Mouse (Mus musculus) embryonic facial prominence, embryonic 10.5 days (tissue): ENCODE data around the gene 1600014C23Rik. TPM values are rescaled to one million over a fixed set of nuclear protein-coding genes. Genes with fewer than 3 reads are reported as not detected.
A peak's percentile ranks its signal among the peaks of the same experiment; 100 is the strongest.

Experiments used
- DNase-seq: peaks from one replicate; pipeline ENCODE4 v3.0.0-alpha.2; 2017; ENCODE audit warnings: low spot score
- H3K27ac ChIP-seq: fragments of 300-500 bp; sonication (generic); replicated peaks from 2 replicates; pipeline ENCODE4 v1.5.1; 2016; ENCODE audit warnings: mild to moderate bottlenecking
- H3K27me3 ChIP-seq: fragments of 300-500 bp; sonication (generic); replicated peaks from 2 replicates; pipeline ENCODE4 v1.6.1; 2016; ENCODE audit warnings: low read depth, mild to moderate bottlenecking; ENCODE audit not compliant: poor library complexity, severe bottlenecking
- H3K36me3 ChIP-seq: fragments of 300-500 bp; sonication (generic); replicated peaks from 2 replicates; pipeline ENCODE4 v1.6.1; 2016; ENCODE audit warnings: mild to moderate bottlenecking, moderate library complexity
- H3K4me1 ChIP-seq: fragments of 300-500 bp; sonication (generic); 2 replicates; pipeline ENCODE4 v1.6.1; 2016
- H3K4me3 ChIP-seq: fragments of 300-500 bp; sonication (generic); 2 replicates; pipeline ENCODE4 v1.5.1; 2016; ENCODE audit warnings: mild to moderate bottlenecking, moderate library complexity
- H3K9me3 ChIP-seq: fragments of 300-500 bp; sonication (generic); 2 replicates; pipeline ENCODE4 v1.6.1; 2016; ENCODE audit warnings: mild to moderate bottlenecking
- WGBS: fragments of 180-500 bp; shearing (Covaris S2); methylation state at CpG from one replicate; pipeline ENCODE4 v1.1.7; 2016; 5-methylcytosine and 5-hydroxymethylcytosine counted together
- polyA plus RNA-seq: library from polyadenylated mRNA; unstranded; fragments of >200 nt; fragmentation: Nextera tagmentation; extraction: Ambion mirVana; gene quantifications from 2 replicates; pipeline ENCODE4 v1.2.1, GENCODE M21; 2016

The 1600014C23Rik gene
- polyA plus RNA-seq, 1 experiment from 2014 or later = not detected

DNA sequence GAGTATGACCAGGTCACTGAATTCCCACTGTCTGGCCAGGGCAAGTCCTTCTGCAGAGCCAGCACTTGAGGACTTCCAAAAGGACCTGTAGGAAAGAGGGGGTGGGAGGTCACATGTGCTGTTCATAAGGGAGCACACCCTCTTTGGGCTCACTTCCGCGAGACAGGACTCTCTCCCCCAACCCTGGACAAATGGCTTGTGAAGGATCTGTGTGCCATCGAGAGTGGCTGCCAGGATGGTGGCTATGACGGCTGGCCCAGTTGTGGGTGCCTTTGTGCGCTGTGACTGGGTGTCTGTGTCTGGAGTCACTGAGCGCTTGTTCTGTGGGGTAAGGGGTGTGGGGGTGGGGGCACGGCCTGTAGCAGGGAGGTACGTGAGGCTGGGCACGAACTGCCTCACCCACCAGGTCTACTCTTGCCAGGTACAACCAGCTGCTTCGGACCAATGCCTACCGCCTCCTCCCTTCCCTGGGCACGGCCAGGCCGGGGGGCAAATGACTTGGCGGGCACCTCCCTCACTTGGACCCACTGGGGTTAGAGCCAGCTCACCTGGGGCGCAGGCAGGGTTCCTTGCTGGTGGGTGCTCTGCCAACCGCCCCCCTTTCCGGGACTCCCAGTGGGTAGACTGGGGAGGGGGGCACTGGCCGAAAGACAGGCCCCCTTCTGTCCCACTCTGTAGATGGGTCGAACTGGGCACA is 458 bp downstream of the 1600014C23Rik start:
- H3K27ac ChIP-seq = peak overlapping the region; percentile 94
- no peak for DNase-seq
- peaks cover 35% of the 10 kb centered on the region for H3K27me3 ChIP-seq
- H3K9me3 ChIP-seq = no peaks in the 10 kb centered on the region
- H3K4me3 ChIP-seq = peak overlapping the region; percentile 58
- WGBS = 60% methylated on average over 19 of the region's 19 CpGs
- no peaks in the 10 kb centered on the region for H3K36me3 ChIP-seq
- peaks cover 88% of the 10 kb centered on the region for H3K4me1 ChIP-seq

DNA sequence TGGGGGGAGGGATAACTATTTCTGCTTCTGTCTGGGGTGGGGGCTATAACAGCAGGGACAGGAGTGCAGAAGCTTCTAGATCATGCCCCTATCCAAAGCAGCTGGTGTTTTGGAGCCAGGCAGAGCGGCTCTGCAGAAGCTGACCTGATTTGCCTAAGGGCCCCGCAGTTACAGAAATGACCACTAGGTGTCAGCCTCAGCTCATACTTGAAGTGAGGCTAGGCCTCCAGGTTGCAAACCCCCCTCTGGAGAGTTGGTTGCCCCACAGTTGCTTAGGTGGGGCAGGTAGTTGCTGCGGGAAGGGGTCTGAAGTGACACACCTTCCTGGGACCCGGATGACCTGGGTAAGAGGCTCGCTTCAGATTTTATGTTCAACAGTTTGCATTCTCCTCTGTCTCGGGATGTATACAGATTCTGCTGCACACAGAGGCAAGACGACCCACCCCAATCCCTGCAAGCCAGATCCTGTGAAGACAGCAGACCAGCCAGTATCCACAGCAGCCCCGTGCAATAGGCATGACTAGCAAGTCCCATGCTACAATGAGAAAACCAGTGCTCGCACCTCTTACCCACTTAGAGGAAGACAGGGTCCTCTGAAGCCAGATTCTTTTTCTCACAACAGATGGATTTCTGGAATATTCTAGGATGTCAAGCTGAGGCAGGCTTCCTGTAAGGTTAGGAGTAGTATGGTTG is 2.3 kb downstream of the 1600014C23Rik start:
- Histone ChIP-seq H3K27ac (no peak overlapping the region; the same call in 1 of the 2 replicates), H3K36me3 (no peaks in the 10 kb centered on the region), H3K27me3 (peaks cover 35% of the 10 kb centered on the region), H3K9me3 (no peaks in the 10 kb centered on the region), H3K4me1 (peaks cover 84% of the 10 kb centered on the region), H3K4me3 (no peak overlapping the region)
- peak; percentile 89 for DNase-seq
- WGBS = 25% methylated on average over 9 of the region's 9 CpGs

DNA sequence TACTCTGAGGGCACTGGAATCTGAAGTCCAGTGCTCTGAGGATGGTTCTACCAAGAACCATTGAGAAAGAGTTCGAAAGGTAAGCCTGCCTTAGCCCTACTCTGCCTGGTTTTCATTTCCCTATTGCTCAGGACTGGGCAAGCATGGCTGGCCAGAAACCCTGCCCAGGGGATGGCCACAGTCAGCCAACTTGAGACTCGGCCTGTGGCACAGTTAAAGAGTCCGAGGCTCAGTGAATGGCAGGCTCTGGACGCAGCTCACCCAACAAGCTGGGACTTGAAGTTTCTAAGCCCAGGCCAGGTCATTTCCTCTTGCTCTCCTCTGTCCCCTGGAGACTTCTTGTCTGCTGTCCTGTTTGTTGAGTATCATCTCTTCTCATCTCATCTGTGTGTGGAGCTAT is 2.9 kb downstream of the 1600014C23Rik start:
- Histone ChIP-seq H3K4me3 (no peak overlapping the region), H3K4me1 (peaks cover 84% of the 10 kb centered on the region), H3K9me3 (no peaks in the 10 kb centered on the region), H3K27me3 (peaks cover 35% of the 10 kb centered on the region), H3K27ac (peak overlapping the region; percentile 60; the same call in 1 of the 2 replicates), H3K36me3 (no peaks in the 10 kb centered on the region)
- no peak for DNase-seq
- 61% methylated on average over 4 of the region's 4 CpGs for WGBS

DNA sequence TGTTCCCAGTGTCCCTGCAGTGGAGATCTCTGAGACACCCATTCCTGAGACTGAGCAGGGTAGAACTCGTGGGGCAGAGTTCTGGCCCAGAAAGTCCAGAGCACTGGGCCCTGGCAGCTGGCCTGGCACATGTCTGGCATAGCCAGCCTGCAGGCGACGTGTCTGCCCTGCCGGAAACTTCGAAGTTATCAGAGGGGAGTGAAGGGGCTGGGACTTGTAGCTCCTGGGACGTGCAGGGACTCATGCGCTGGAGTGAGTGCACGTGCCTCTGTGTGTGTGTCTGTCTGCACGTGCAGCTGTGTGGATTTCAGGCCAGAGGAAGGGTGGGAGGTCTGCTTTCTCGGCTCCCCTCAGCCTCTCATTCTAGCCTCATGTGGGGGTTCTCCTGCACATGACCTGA is 4.3 kb downstream of the 1600014C23Rik start:
- peak; percentile 37 for DNase-seq
- WGBS = 43% methylated on average over 10 of the region's 10 CpGs
- H3K4me1 ChIP-seq = peaks cover 82% of the 10 kb centered on the region
- peaks cover 34% of the 10 kb centered on the region for H3K27me3 ChIP-seq
- no peak overlapping the region for H3K4me3 ChIP-seq
- H3K27ac ChIP-seq = peak overlapping the region; percentile 60; the same call in 1 of the 2 replicates
- no peaks in the 10 kb centered on the region for H3K36me3 ChIP-seq
- no peaks in the 10 kb centered on the region for H3K9me3 ChIP-seq

DNA sequence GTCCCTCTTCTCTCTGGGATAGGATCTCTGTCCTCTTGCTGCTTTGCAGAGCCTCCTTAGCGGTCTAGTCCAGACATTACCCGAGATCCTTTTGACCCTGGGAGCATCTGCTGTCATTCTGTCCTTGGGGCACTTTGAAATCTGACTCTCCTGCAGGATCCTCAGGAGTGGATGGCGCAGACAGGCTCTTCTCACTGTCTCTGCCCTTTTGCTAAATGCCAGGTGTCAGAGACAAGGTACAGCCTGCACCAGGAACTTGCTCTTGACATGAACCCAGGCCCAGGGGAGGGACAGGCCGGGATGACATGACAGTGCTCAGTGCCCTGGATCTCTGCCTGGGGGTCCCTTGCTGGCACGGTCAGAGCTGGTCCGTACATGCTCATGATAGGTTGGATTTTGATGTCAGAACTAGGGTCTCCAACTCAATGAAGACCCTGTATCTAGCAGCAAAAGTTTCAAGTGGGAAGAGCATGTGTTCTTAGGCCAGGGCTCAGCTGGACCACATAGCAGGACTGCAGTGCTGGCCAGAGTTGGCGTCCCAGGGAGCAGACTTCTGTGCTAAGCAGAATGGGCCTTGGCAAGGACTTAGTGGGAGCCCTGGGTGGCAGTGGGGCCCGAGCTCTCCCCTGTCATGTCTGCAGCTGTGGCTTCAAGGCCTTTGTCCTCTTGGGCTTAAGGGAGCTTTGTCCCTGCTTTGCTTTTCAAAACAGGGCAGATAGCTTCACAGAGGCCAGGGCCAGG is 5.5 kb downstream of the 1600014C23Rik start:
- no peaks in the 10 kb centered on the region for H3K36me3 ChIP-seq
- WGBS = 53% methylated on average over 8 of the region's 8 CpGs
- H3K4me1 ChIP-seq = peaks cover 80% of the 10 kb centered on the region
- H3K27me3 ChIP-seq = peaks cover 21% of the 10 kb centered on the region
- peak overlapping the region; percentile 60; the same call in 1 of the 2 replicates for H3K27ac ChIP-seq
- H3K9me3 ChIP-seq = no peaks in the 10 kb centered on the region
- H3K4me3 ChIP-seq = no peak overlapping the region
- no peak for DNase-seq

DNA sequence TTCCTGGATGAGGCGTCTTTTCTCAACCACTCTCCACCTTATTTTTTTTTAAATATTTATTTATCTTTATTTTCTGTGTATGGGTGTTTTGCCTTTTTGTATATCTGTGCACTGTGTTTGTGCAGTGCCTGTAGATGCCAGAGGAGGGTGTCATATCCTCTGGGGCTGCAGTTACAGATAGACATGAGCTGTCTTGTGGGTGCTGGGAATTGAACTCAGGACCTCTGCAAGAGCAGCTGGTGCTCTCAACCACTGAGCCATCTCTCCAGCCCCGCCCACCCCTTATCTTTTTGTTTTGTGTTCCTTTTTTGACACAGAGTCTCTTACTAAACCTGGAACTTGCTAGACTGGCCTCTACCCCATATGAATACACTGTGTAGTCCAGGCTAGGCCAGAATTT is 6.2 kb downstream of the 1600014C23Rik start:
- H3K4me1 ChIP-seq = peaks cover 79% of the 10 kb centered on the region
- H3K36me3 ChIP-seq = no peaks in the 10 kb centered on the region
- WGBS = 85% methylated on average over 2 of the region's 2 CpGs
- no peak overlapping the region for H3K27ac ChIP-seq
- no peaks in the 10 kb centered on the region for H3K9me3 ChIP-seq
- DNase-seq = no peak
- H3K27me3 ChIP-seq = peaks cover 15% of the 10 kb centered on the region
- no peak overlapping the region for H3K4me3 ChIP-seq

DNA sequence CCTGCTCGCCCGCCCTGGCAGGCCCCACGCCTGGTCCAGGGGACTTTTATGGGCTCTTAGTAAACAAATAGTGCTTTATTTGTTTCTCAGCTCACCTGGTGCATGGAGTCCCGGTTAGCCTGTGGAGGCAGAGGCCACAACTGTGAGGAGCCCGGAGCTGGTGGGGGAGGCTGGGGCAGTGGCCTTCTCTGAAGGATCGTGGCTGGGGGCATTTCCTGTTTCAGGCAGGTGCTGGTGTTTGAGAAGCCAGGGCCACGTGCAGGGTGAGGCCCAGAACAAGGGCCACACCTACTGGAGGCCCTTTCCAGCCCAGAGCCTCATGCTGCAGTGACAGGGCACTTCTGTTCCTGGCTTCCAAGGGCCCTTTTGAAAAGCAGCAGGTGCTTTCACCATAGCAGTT is 7.4 kb downstream of the 1600014C23Rik start:
- Histone ChIP-seq H3K27ac (peak overlapping the region; percentile 65), H3K4me1 (peaks cover 75% of the 10 kb centered on the region), H3K9me3 (no peaks in the 10 kb centered on the region), H3K27me3 (0 out of 2 replicates have a peak, but pooled peaks cover 7% of the 10 kb centered on the region), H3K4me3 (no peak overlapping the region), H3K36me3 (no peaks in the 10 kb centered on the region)
- 63% methylated on average over 7 of the region's 7 CpGs for WGBS
- no peak for DNase-seq

DNA sequence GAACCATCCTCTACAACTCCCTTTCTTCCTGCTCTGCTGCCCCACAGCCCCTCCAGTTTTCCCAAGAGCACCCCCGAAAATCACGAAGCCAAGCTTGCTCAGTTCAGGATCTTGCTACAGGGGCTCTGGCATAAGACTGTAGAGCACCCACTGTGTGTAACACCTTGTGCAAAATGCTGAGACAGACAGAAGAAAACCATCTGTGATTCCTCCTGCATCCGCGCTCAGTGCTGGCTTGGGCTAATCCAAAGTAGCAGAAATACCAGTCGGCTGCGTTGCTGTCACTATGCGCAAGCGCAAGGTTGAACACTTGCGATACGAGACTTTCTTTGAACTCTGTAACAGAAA is 9.1 kb downstream of the 1600014C23Rik start:
- peak overlapping the region; percentile 92; the same call in 1 of the 2 replicates for H3K27ac ChIP-seq
- peak overlapping the region; percentile 68; the same call in 1 of the 2 replicates for H3K4me3 ChIP-seq
- peaks cover 58% of the 10 kb centered on the region for H3K4me1 ChIP-seq
- 87% methylated on average over 10 of the region's 10 CpGs for WGBS
- H3K36me3 ChIP-seq = 0 out of 2 replicates have a peak, but pooled peaks cover 2% of the 10 kb centered on the region
- H3K9me3 ChIP-seq = no peaks in the 10 kb centered on the region
- 0 out of 2 replicates have a peak, but pooled peaks cover 7% of the 10 kb centered on the region for H3K27me3 ChIP-seq
- no peak for DNase-seq

DNA sequence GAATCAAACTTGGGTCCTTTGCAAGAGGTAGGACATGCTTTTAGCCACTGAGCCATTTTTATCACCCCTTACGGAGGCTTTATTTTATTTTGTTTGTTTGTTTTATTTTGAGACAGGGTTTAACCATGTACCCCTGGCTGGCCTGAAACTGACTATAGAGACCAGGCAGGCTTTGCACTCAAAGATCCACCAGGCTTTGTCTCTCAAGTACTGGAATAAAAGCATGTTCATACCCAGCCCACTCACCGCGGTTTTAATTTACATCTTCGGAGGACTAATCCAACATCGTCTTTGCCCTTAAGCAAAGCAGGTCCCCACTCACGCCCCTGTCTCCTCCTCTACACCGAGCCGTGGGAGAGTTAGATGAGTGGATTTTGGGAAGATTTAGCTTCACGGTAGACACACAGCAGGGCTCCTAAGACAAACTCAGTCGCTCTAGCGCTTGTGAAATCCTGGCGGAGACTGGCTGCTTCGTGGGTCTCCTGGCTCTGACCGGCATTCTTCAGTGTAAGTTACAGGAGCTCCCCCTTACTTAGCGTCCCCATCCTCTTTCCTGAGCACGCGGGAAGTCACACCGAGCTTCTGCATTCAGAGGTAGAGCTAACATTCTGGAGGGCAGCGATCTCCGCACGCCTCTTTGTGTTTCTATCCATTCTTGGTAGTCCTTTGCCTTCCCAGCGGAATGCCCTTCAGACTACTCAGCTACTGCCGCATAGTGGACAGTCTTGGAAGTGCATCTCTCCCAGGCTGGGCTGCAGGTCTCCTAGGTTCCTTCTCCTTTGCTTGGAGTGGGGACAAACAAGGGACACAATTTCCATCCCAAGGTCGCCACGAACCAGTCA is 9.7 kb downstream of the 1600014C23Rik start:
- Histone ChIP-seq H3K9me3 (no peaks in the 10 kb centered on the region), H3K27ac (peak overlapping the region; percentile 92), H3K4me1 (peaks cover 53% of the 10 kb centered on the region), H3K27me3 (0 out of 2 replicates have a peak, but pooled peaks cover 7% of the 10 kb centered on the region), H3K4me3 (peak overlapping the region; percentile 68), H3K36me3 (0 out of 2 replicates have a peak, but pooled peaks cover 2% of the 10 kb centered on the region)
- peak; percentile 91 for DNase-seq
- WGBS = 5% methylated on average over 25 of the region's 25 CpGs

DNA sequence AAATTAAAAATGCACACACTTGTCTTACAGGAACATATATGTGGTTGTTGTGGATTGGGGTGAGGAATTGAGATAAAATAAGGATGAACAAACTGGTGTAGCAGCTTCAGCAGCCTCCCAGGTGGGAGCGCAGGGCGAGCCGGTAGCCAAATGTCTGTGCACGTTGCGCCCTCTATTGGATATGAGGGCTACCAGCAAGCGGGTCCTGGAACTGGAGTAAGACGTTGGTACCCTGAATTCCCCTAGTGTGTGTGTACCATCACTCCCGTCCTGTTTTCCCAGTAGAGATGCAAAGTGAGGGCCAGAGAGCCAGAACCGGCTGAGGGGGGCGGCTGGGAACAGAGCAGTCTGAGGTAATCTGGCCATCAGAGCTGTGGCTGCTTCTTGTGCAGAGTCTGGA is 15.3 kb downstream of the 1600014C23Rik start:
- Histone ChIP-seq H3K4me3 (no peak overlapping the region), H3K27me3 (no peaks in the 10 kb centered on the region), H3K9me3 (no peaks in the 10 kb centered on the region), H3K27ac (no peak overlapping the region), H3K36me3 (0 out of 2 replicates have a peak, but pooled peaks cover 2% of the 10 kb centered on the region), H3K4me1 (peaks cover 9% of the 10 kb centered on the region)
- WGBS = 8% methylated on average over 10 of the region's 10 CpGs
- DNase-seq = peak; percentile 70

DNA sequence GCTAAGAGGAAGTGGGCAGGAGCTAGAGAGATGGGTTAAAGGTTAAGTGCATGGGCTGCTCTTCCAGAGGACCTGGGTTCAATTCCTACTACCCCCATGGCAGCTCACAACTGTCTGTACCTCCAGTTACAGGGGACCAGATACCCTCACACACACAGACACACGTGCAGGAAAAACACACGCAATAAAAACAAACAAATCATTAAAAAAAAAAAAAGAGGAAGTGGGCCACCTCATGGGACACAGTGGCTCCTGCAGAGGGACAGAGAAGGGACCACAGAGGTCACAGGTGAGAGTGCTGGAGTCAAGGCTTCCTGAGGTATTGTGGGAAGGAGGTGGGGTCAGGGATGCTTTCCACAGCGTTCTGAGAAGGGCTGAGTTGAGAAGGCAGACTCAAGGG is 22.1 kb downstream of the 1600014C23Rik start:
- Histone ChIP-seq H3K9me3 (no peaks in the 10 kb centered on the region), H3K36me3 (no peaks in the 10 kb centered on the region), H3K27me3 (no peaks in the 10 kb centered on the region), H3K4me1 (peaks cover 11% of the 10 kb centered on the region; the same call in 1 of the 2 replicates), H3K4me3 (no peak overlapping the region), H3K27ac (no peak overlapping the region)
- 69% methylated on average over 3 of the region's 3 CpGs for WGBS
- no peak for DNase-seq

DNA sequence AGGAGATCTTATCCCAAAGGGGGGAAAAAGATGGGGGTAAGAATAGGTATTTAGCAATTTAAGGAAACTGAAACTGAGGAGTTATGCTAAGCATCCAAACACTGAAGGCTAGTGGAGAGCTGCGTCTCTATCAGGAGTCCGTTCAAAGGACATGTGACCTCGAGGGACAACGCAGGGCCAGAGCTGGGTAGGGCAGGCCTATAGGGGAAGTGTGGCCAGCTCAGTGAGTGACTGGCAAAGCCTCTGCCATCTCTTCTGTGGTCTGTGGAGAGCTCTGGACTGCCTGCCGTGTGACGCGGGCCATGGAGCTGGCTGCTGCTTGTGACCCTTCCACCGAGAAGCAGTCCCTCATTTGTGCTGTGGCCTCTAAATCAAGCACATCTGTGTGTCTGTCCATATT is 23.2 kb downstream of the 1600014C23Rik start:
- WGBS = 80% methylated on average over 8 of the region's 8 CpGs
- no peak overlapping the region for H3K4me3 ChIP-seq
- H3K36me3 ChIP-seq = no peaks in the 10 kb centered on the region
- no peak for DNase-seq
- no peaks in the 10 kb centered on the region for H3K9me3 ChIP-seq
- H3K27me3 ChIP-seq = no peaks in the 10 kb centered on the region
- H3K4me1 ChIP-seq = peaks cover 11% of the 10 kb centered on the region; the same call in 1 of the 2 replicates
- no peak overlapping the region for H3K27ac ChIP-seq
